Mouse (Mus musculus) regulatory T cell (primary cell): ENCODE results near the gene Vcl.

Experiments used
- in situ Hi-C: fragments of 300-600 bp; cut with MboI, MseI; formaldehyde crosslinking; loops from one replicate; pipeline ENCODE4 v1.15.1; 2025; ENCODE audit warnings: high pct_unique_total_duplicates

Vcl gene

GRCm38 (mm10) chr14:20938424-20938823 is 9.2 kb downstream of the Vcl start:
- in situ Hi-C loops, result no loop called here

GRCm38 (mm10) chr14:20938860-20939259 is 9.7 kb downstream of the Vcl start:
- in situ Hi-C loops, result no loop called here

- in situ Hi-C loops, result no loop called here
Observed at GRCm38 (mm10) chr14:20945296-20945695, 16.1 kb downstream of the Vcl start.

DNA sequence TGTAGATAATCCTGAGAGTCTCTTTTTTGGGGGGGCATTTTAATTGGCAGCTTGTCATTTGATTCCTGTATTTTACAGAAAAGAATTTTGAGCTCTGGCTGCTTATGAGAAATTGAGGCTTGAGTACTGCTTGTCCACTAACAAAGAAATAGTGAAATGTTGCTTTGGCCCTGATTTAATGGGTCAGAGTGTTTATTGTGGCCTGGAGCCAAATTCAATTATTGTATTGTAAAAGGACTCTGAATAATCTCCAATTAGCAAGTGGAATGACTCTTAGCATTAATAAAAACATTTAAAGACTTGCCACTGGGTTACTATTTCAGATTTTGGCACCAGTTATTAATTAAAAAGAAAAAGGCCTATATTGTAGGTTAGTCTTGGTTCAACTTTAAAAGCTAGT is 26.8 kb downstream of the Vcl start:
- in situ Hi-C loops, result no loop called here

GRCm38 (mm10) chr14:20958971-20959370 is 29.8 kb downstream of the Vcl start:
- in situ Hi-C loops, result no loop called here

- in situ Hi-C loops, result no loop called here
Observed at GRCm38 (mm10) chr14:20962466-20962865, 33.3 kb downstream of the Vcl start.

GRCm38 (mm10) chr14:20962906-20963305 is 33.7 kb downstream of the Vcl start:
- in situ Hi-C loops, result no loop called here

GRCm38 (mm10) chr14:20963863-20964262 is 34.7 kb downstream of the Vcl start:
- in situ Hi-C loops, result no loop called here

DNA sequence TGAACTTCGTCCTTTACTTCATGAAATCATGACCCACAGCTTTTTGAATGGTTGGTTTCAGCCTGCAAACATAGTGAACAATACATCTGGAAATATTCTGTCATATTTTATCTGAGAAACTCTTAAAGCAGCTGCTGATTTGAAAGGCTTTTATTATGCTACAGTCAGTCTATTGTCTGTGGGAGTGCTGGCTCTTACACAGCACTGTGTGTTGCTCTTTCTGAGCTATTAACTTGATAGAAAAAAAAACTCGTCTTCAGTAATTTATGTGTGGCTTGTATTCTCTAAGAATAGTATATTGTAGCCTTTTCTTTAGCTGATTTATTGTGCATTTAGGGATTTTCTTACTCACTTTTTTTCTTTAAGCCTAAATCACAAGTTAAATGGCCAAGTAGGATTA is 35.1 kb downstream of the Vcl start:
- in situ Hi-C loops, result no loop called here

DNA sequence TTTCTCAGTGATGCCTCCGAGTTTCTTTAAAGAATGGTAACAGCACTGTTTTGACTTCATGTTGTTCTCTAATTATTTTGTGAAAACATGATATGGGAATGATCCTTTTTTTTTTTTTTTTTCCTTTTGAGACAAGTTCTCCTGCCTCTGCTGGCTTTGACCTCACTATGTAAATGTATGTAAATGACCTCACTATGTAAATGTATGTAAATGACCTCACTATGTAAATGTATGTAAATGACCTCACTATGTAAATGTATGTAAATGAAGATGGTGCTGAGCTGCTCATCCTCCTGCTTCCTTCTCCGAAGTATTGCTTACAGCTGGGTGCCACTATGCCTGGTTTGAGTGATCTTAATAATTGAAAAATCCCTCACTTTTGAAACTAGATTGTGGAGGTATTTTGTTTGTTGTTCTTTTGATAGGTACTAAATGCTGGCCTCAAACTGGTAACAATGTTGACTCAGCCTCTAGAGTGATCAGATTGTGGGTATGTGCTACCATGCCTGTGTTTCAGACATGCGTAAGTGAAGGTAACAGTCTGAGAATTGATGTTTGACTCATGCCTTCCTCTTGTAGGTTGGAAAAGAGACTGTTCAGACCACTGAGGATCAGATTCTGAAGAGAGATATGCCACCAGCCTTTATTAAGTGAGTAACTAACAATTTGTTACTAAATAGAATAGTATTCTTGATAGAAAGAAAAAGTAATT is 37.9 kb downstream of the Vcl start:
- in situ Hi-C loops, result no loop called here

DNA sequence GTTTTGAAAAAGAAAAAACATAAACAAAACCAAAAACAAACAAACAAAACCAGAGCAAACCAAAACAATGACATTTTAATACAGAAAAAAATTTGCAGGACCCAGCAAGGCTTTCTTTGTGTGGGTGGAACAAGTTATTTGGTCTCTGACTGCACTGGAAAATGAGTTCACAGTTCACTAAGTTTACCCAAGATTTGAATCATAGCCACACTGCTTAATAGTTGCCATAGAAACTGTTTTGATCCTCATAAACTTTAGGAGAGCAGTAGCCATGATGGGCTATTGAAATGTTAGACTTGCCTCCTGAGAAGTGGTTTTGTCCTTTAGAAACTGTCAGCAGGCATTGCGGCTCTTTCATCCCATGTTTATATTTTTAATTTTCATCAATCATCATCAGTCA is 39.9 kb downstream of the Vcl start:
- in situ Hi-C loops, result no loop called here

DNA sequence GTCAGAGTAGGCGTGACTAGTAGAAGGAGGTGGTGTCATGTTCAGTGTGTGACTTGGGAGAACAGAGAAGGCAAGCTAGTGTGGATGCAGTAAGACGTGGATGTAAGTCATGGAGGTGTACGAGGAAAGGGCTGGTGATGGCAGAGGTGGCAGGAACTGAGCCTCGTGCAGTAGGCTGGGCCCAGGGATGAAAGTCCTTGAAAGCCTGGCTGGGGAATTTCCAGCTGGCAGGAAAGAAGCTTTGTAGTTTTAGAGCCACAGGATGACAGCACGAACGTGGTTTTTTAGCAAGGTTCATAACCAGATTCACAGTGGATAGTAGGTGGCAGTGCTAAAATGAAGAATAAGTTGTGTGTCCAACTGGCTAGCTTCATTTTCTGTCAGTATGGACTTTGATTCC is 41.2 kb downstream of the Vcl start:
- in situ Hi-C loops, result loop anchor here (5.0 kb wide), 1 partner anchor 83 kb away; no protein-coding TSS in a partner anchor

DNA sequence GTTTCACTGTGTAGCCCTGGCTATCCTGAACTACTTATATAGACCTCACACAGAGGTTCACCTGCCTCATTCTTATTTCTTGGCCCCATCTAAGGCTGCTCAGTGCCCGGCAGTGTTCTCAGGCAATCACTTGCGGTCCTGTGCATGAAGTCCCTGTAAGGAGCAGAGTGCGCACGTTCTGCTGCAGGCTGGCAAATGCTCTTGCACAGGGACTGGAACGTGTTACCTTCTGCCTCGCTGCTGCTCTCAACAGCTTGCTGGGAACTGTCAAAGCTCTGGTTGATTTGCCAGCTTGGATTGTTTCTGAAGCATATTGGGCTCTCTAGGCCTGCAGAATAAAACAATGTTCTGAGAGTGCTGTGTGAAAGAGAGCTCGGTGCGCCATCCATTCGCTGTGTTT is 41.7 kb downstream of the Vcl start:
- in situ Hi-C loops, result loop anchor here (5.0 kb wide), 1 partner anchor 84 kb away; no protein-coding TSS in a partner anchor

DNA sequence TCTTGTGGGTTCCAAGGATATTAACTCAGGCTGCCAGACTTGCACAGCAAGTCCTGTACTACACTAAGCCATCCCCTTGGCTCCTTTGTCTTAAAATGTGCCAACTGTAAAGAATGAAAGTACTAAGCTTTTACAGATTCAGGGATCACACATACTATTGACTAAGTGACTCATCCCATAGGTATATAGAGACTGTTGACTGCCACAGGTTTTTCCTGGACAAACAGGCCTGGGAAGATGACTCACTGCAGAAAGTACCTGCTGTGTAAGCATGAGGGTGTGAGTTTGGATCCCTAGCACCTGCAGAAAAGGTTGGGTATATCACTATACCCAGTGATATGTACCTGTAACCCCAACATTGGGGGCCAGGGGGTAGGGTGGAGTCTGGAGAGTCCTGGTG is 44.6 kb downstream of the Vcl start:
- in situ Hi-C loops, result loop anchor here (5.0 kb wide), 1 partner anchor 87 kb away; no protein-coding TSS in a partner anchor

DNA sequence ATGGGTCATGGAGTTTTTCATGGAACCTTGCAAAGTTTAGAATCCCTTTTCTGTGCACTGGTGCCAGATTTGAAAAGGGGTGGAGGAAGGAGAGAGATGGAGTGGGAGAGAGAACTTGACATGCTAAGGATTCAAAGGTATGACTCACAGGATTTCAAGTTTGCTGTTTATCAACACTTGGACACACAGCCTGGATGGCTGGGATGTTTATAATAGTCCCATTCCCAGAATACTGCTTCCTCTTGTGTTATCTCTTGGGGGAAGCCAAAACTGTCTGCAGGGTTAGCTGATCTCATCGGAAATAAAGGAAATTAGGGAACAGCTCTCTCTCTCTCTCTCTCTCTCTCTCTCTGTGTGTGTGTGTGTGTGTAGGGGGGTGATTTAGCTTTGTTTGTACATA is 47.5 kb downstream of the Vcl start:
- in situ Hi-C loops, result no loop called here

- in situ Hi-C loops, result no loop called here
Observed at GRCm38 (mm10) chr14:20977726-20978125, 48.5 kb downstream of the Vcl start.

DNA sequence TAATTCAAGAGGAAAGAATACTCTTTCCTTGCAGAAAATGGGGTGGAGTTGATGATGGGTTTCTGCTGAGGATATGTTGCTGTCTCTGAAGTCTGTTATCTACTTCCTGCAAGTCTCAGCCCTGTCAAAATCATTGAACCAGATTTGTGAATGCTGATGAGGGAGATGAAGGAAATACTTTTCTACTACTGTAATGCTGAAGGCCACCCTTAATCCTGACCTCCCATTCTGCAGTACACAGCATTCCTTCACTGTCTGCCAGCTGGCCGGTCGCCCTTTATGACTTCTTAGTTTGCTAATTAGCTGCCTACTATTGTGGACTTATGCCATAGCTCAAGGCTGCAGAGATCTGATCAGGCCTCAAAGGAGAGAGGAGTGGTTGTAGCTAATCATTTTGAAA is 54.6 kb downstream of the Vcl start:
- in situ Hi-C loops, result no loop called here

GRCm38 (mm10) chr14:20985482-20985881 is 56.3 kb downstream of the Vcl start:
- in situ Hi-C loops, result no loop called here

GRCm38 (mm10) chr14:20991492-20991891 is 62.3 kb downstream of the Vcl start:
- in situ Hi-C loops, result loop anchor here (10.0 kb wide), 1 partner anchor 117 kb away; no protein-coding TSS in a partner anchor

- in situ Hi-C loops, result loop anchor here (10.0 kb wide), 1 partner anchor 118 kb away; no protein-coding TSS in a partner anchor
Observed at GRCm38 (mm10) chr14:20993067-20993691, 64.0 kb downstream of the Vcl start.

DNA sequence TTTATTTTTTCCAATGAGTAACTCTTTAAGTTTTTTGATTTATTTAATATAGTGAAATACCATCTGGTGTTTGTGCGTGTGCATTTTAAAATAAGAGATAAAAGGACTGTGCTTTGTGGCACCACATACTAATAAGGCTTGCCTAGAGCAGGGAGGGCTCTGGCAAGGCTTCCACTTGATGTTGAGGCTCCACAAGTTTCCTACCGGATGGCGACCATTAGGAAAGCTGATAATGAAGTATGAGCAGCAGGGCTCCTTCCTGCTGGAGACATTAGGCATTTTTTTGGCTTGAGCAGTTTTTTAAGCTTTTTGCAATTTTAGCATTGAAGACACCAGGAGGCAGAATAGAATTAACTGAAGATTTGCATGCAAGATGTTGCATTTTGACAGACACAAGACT is 65.3 kb downstream of the Vcl start:
- in situ Hi-C loops, result loop anchor here (10.0 kb wide), 1 partner anchor 120 kb away; no protein-coding TSS in a partner anchor

DNA sequence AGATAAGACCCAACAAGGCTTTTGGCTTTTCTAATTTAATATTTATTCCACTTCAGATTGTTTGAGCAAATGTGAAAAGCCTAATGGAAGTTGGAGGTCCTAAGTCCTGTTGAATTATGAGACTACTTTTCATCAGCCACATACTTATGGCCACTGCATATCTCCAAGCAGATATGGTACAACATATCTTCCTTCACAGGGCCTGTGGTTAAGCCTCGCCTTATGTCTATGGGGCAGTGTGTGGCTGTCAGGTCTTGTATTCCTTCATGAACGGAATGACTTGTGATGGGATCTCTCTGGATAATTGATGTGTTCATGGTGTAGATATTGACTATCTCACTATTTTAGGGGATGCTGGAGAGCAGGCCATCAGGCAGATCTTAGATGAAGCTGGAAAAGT is 66.3 kb downstream of the Vcl start:
- in situ Hi-C loops, result loop anchor here (10.0 kb wide), 1 partner anchor 121 kb away; no protein-coding TSS in a partner anchor

GRCm38 (mm10) chr14:20996361-20996760 is 67.2 kb downstream of the Vcl start:
- in situ Hi-C loops, result loop anchor here (10.0 kb wide), 1 partner anchor 122 kb away; no protein-coding TSS in a partner anchor
